Mouse (Mus musculus): ENCODE data around the gene C2. TPM values are rescaled to one million over a fixed set of nuclear protein-coding genes. Genes with fewer than 3 reads are reported as not detected.

The C2 gene
- total and polyA plus RNA-seq, 2 experiments, result 82.1 to 101 TPM

- TF ChIP-seq CTCF (IDR thresholded peaks at IDR 0.05; ENCODE audit: low read depth, low read length) (no peak), POLR2A (IDR thresholded peaks at IDR 0.05; ENCODE audit: extremely low read depth, insufficient read depth, low read length) (no peak)
- DNase-seq (ENCODE audit: extremely low read depth, low read depth, low spot score), result peak; percentile 36
- H3K4me3 ChIP-seq (ENCODE audit: insufficient read depth, low read depth, low read length), result no peak overlapping the region
- H3K36me3 ChIP-seq (ENCODE audit: control insufficient read depth, insufficient read depth, low read length), result no peaks in the 10 kb centered on the region
- WGBS, result 47% methylated on average over 12 of the region's 12 CpGs
- H3K27me3 ChIP-seq (ENCODE audit: control insufficient read depth, insufficient read depth, low read length), result no peaks in the 10 kb centered on the region
- no peak overlapping the region for H3K27ac ChIP-seq (replicated peaks; ENCODE audit: insufficient read depth, low read depth, low read length)
- no peaks in the 10 kb centered on the region for H3K79me2 ChIP-seq (ENCODE audit: control insufficient read depth, insufficient read depth, low read length)
- H3K9ac ChIP-seq (ENCODE audit: low read depth, low read length), result no peak overlapping the region
- H3K4me1 ChIP-seq (ENCODE audit: control insufficient read depth, insufficient read depth, low read length), result peaks cover 8% of the 10 kb centered on the region
Measured at GRCm38 (mm10) chr17:34893072-34893824, 4.8 kb downstream of the C2 start.

GRCm38 (mm10) chr17:34891377-34891776, 6.7 kb downstream of the C2 start:
- no peaks in the 10 kb centered on the region for H3K79me2 ChIP-seq (ENCODE audit: control insufficient read depth, insufficient read depth, low read length)
- no peak overlapping the region for H3K4me3 ChIP-seq (ENCODE audit: insufficient read depth, low read depth, low read length)
- H3K36me3 ChIP-seq (ENCODE audit: control insufficient read depth, insufficient read depth, low read length), result no peaks in the 10 kb centered on the region
- no peak overlapping the region for H3K9ac ChIP-seq (ENCODE audit: low read depth, low read length)
- DNase-seq (ENCODE audit: extremely low read depth, low read depth, low spot score), result no peak
- H3K27me3 ChIP-seq (ENCODE audit: control insufficient read depth, insufficient read depth, low read length), result no peaks in the 10 kb centered on the region
- 99% methylated on average over 2 of the region's 2 CpGs for WGBS
- H3K4me1 ChIP-seq (ENCODE audit: control insufficient read depth, insufficient read depth, low read length), result peaks cover 12% of the 10 kb centered on the region
- H3K27ac ChIP-seq (replicated peaks; ENCODE audit: insufficient read depth, low read depth, low read length), result no peak overlapping the region
- TF ChIP-seq POLR2A (IDR thresholded peaks at IDR 0.05; ENCODE audit: extremely low read depth, insufficient read depth, low read length) (no peak), CTCF (IDR thresholded peaks at IDR 0.05; ENCODE audit: low read depth, low read length) (peak; percentile 56)

- no peaks in the 10 kb centered on the region for H3K27me3 ChIP-seq (ENCODE audit: control insufficient read depth, insufficient read depth, low read length)
- no peak overlapping the region for H3K9ac ChIP-seq (ENCODE audit: low read depth, low read length)
- no peak overlapping the region for H3K4me3 ChIP-seq (ENCODE audit: insufficient read depth, low read depth, low read length)
- WGBS, result 92% methylated on average over 12 of the region's 12 CpGs
- no peak overlapping the region for H3K27ac ChIP-seq (replicated peaks; ENCODE audit: insufficient read depth, low read depth, low read length)
- H3K4me1 ChIP-seq (ENCODE audit: control insufficient read depth, insufficient read depth, low read length), result peaks cover 14% of the 10 kb centered on the region
- no peak for TF ChIP-seq CTCF (IDR thresholded peaks at IDR 0.05; ENCODE audit: low read depth, low read length)
- no peak for TF ChIP-seq POLR2A (IDR thresholded peaks at IDR 0.05; ENCODE audit: extremely low read depth, insufficient read depth, low read length)
- H3K79me2 ChIP-seq (ENCODE audit: control insufficient read depth, insufficient read depth, low read length), result no peaks in the 10 kb centered on the region
- no peaks in the 10 kb centered on the region for H3K36me3 ChIP-seq (ENCODE audit: control insufficient read depth, insufficient read depth, low read length)
- DNase-seq (ENCODE audit: extremely low read depth, low read depth, low spot score), result no peak
Measured at GRCm38 (mm10) chr17:34890074-34890743, 7.9 kb downstream of the C2 start.

GRCm38 (mm10) chr17:34887942-34888341, 10.1 kb downstream of the C2 start:
- H3K4me1 ChIP-seq (ENCODE audit: control insufficient read depth, insufficient read depth, low read length), result peaks cover 12% of the 10 kb centered on the region
- TF ChIP-seq CTCF (IDR thresholded peaks at IDR 0.05; ENCODE audit: low read depth, low read length) (no peak), POLR2A (IDR thresholded peaks at IDR 0.05; ENCODE audit: extremely low read depth, insufficient read depth, low read length) (no peak)
- no peak overlapping the region for H3K27ac ChIP-seq (replicated peaks; ENCODE audit: insufficient read depth, low read depth, low read length)
- no peak overlapping the region for H3K9ac ChIP-seq (ENCODE audit: low read depth, low read length)
- DNase-seq (ENCODE audit: extremely low read depth, low read depth, low spot score), result peak; percentile 45
- H3K27me3 ChIP-seq (ENCODE audit: control insufficient read depth, insufficient read depth, low read length), result no peaks in the 10 kb centered on the region
- no peaks in the 10 kb centered on the region for H3K79me2 ChIP-seq (ENCODE audit: control insufficient read depth, insufficient read depth, low read length)
- 57% methylated on average over 5 of the region's 5 CpGs for WGBS
- H3K4me3 ChIP-seq (ENCODE audit: insufficient read depth, low read depth, low read length), result no peak overlapping the region
- H3K36me3 ChIP-seq (ENCODE audit: control insufficient read depth, insufficient read depth, low read length), result no peaks in the 10 kb centered on the region

DNA sequence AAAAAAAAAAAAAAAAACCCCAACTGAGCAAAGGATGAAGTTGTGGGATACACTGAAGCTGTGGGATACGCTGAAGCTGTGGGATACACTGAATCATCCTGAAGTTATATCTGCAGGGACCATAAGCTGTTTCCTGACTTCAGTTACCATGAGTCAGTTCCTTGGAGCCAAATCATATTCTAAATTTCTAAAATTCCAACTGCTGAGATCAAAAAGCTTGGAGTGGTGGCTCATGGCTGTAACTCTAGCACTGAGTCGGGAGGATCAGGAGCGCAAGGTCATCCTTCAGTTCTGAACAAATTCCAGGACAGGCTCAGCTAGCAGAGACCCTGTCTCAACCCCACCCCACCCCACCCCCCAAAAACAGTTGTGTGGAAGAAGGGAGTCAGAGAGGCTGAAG, 12.4 kb downstream of the C2 start:
- Histone ChIP-seq H3K27ac (replicated peaks; ENCODE audit: insufficient read depth, low read depth, low read length) (no peak overlapping the region), H3K79me2 (ENCODE audit: control insufficient read depth, insufficient read depth, low read length) (no peaks in the 10 kb centered on the region), H3K36me3 (ENCODE audit: control insufficient read depth, insufficient read depth, low read length) (no peaks in the 10 kb centered on the region), H3K4me3 (ENCODE audit: insufficient read depth, low read depth, low read length) (no peak overlapping the region), H3K27me3 (ENCODE audit: control insufficient read depth, insufficient read depth, low read length) (no peaks in the 10 kb centered on the region), H3K4me1 (ENCODE audit: control insufficient read depth, insufficient read depth, low read length) (peaks cover 15% of the 10 kb centered on the region), H3K9ac (ENCODE audit: low read depth, low read length) (no peak overlapping the region)
- 84% methylated on average over 3 of the region's 3 CpGs for WGBS
- no peak for DNase-seq (ENCODE audit: extremely low read depth, low read depth, low spot score)
- TF ChIP-seq POLR2A (IDR thresholded peaks at IDR 0.05; ENCODE audit: extremely low read depth, insufficient read depth, low read length) (no peak), CTCF (IDR thresholded peaks at IDR 0.05; ENCODE audit: low read depth, low read length) (no peak)

DNA sequence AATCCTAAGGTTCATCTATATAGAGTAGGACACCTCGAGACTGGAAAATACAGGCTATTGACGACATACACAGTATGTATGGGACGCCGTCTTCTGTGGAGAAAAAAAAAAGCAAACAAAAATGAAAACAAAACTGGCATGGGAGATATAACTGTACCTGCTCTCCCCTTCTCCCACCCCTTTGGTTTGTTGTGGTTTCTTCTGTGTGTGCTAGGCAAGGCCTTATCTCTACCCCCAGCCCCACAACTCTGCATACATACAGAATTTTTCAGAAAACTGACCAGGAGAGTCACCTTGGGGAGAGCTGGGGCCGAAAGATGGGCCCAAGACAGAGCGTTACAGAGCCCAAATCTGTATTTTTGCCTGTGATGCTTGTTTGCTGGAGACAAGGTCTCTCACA, 13.4 kb downstream of the C2 start:
- Histone ChIP-seq H3K27ac (replicated peaks; ENCODE audit: insufficient read depth, low read depth, low read length) (no peak overlapping the region), H3K36me3 (ENCODE audit: control insufficient read depth, insufficient read depth, low read length) (no peaks in the 10 kb centered on the region), H3K4me3 (ENCODE audit: insufficient read depth, low read depth, low read length) (no peak overlapping the region), H3K79me2 (ENCODE audit: control insufficient read depth, insufficient read depth, low read length) (no peaks in the 10 kb centered on the region; the same call in 1 of the 2 replicates), H3K4me1 (ENCODE audit: control insufficient read depth, insufficient read depth, low read length) (peaks cover 21% of the 10 kb centered on the region), H3K27me3 (ENCODE audit: control insufficient read depth, insufficient read depth, low read length) (no peaks in the 10 kb centered on the region), H3K9ac (ENCODE audit: low read depth, low read length) (no peak overlapping the region)
- WGBS, result 97% methylated on average over 6 of the region's 6 CpGs
- DNase-seq (ENCODE audit: extremely low read depth, low read depth, low spot score), result no peak
- TF ChIP-seq CTCF (IDR thresholded peaks at IDR 0.05; ENCODE audit: low read depth, low read length), result no peak
- no peak for TF ChIP-seq POLR2A (IDR thresholded peaks at IDR 0.05; ENCODE audit: extremely low read depth, insufficient read depth, low read length)

All from liver, adult 2 months (tissue).